Mouse (Mus musculus): ENCODE data around the gene Fam120b.
"Not testable (repeated sequence)": the region's sequence is repeated elsewhere in the genome, so short reads cannot be mapped to it uniquely, and the experiment has no call there.

Fam120b gene

DNA sequence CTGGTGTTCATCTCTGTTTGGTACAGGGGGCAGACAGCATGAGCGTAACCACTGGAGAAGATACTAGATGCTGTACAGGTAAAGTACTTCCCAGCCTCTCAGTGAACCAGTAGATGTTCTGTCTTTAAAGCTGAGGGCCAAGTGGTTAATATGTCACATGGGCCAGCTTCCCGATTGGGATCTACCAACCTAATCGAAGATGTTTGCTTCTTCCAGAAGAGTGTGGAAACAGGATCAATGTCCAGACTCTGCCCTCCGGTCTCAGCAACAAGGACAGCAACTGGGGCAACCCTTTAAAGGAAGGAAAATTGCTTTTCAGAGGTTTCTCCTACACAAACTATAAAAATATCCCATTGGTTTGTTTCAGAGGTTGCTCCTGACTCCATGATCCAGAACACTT is 35.5 kb downstream of the Fam120b start:
- DNase-seq (ENCODE audit: low spot score in 2 of 2): no peak

DNA sequence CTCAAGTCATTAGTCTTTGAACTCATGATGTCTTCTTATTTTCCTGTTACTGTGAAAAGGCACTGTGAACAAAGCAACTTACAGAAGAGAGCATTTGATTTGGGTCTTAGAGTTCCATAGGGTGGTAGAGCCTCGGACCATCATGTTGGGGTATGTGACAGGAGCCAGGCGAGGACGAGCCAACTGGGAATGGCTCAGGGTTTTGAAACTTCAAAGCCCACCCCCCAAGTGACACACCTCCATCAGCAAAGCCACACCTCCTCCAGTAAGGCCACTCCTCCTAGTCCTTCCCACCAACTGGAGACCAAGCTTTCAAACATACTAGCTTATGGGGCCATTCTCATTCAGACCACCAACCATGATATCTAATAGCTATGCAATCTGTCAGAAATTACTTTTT is 36.0 kb downstream of the Fam120b start:
- DNase-seq (ENCODE audit: low spot score in 2 of 2): no peak

DNA sequence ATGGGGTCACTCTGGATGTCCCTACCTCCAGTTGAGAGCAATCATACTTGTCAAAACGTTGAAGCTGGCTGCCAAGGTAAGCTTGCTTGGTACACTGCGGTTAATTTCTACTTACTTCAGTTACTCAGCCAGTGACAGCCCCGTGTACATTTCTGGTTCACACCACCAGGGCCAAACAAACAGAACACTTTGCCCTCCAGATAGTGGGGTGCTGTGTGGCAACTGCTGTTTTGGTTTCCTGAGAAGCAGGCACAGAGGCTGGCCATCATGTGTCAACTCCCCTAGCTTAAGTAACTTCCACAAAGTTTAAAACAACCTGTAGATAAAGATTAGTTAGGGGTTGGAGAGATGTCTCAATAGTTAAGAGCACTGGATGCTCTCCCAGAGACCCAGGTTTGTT is 38.7 kb downstream of the Fam120b start:
- DNase-seq (ENCODE audit: low spot score in 2 of 2): no peak

DNA sequence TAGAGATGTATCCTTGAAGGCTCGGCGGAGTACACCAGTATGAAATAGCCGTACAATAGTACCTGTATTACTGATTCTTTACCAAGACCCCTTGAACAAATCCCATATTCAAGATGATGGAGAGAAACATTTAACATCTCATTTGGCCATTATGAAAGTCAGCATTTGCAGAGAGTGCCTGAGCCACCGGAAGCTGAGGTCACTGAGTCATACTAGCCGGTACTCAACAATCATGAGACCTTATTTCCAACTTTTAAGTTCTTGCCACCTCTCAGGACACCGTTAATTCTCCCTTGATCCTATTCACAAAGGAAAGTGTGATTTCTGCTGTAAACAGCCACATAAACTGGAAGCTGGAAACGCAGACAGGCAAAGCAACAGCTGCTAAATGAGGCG is 44.1 kb downstream of the Fam120b start:
- DNase-seq (ENCODE audit: low spot score in 2 of 2): no peak

DNA sequence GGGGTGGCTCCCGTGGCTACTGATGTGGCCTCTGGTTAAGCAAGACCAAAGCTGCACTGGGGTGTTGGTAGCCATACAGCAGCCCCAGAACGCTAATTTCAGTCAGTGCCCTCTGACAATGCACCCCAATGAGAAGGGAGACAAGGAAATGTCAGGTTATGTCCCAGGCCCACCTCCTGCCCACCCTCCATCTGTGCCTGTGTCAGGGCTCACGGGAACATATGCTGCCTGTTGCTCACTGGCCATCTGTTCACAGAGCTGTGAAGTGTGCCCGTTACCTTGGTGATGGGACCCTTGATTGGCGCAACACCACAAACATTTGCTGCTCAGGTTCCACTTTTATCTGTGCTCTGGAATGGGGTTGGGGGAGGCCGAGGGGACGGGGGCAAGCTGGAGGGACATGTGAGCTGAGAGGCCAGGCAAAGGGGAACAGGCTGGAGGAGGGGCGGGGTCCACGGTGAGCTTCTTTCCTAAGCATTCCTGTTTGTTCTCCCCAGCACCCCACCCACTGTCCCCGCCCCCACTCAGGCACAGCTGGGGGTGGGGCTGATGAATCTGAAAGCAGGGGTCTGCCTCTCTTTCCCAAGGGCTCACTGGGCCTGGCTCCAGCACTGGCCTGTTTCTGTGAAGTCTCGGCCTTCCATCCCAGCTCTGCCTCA is 44.6 kb downstream of the Fam120b start:
- peak in 1 of 2 experiments; percentile 45 for DNase-seq (ENCODE audit: low spot score in 2 of 2)

DNA sequence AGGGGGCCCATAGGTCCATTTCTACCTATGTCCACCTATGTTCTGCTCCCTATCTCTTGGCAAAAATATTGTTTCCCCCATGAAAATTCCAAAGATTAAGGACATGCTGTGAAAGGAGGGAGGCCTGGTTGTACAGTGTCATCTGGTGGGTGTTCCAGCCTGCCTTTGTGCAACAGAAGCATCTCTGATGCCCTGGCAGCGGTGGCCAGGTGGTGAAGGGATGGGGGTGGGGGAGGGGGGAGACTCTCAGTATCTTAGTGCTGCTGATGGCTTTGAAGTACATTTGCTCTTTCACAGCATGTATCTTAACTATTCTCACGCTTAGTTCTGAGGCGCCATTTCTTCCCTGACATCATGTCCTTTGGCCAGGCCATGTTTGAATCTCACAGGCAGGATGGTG is 49.4 kb downstream of the Fam120b start:
- no peak for DNase-seq (ENCODE audit: low spot score in 2 of 2)

DNA sequence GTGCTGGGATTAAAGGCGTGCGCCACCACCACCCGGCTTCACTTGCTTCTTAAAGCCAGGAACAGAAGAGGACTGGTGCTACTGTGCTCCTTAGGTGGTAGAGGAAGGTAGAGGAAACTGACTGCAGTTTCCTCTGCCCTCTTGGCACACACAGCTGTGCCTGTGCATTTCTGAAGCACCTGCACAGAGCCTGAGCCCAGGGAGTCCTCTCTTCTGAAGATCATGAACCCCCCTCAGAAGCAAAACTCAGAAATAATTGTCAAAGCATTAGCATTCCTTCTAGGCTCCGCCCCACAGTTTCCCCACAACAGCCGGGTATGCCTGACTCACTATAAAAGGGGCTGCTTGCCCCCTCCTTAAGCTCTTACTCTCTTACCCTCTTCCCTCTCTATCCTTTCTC is 51.8 kb downstream of the Fam120b start:
- no peak for DNase-seq (ENCODE audit: low spot score in 2 of 2)

DNA sequence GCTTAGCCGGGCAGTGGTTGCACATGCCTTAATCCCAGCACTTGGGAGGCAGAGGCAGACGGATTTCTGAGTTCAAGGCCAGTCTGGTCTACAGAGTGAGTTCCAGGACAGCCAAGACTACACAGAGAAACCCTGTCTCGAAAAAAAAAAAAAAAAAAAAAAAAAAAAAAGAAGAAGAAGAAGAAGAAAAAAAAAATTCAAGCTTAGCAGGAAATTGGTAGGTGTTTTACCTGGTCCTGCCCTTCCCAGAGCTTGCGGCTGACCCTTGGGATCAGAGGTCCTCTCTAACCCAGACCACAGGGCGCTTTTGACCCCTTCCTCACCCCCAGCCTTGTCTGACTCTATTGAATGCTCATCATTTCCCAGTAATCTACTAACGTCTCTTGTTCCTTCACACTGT is 53.1 kb downstream of the Fam120b start:
- DNase-seq (ENCODE audit: low spot score in 2 of 2): not testable (repeated sequence)

DNA sequence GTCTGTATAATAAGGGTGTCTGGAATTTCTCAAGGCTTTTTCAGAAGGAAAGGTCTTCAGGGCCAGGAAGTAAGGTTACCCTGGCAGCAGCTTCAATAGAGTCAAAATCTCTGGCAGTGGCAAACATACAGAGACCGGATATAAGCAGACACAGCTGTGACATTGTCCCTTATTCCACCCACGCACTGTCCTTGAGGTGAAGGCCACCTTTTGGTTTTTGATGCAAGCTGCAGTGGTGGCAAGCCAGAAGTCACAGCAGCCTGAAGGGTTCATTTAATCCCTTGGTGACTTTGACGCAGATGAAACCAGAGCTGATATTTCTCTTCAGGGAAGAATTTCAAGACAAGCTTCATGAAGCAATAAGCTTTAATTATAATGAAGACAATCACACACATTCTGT is 53.6 kb downstream of the Fam120b start:
- no peak for DNase-seq (ENCODE audit: low spot score in 2 of 2)

DNA sequence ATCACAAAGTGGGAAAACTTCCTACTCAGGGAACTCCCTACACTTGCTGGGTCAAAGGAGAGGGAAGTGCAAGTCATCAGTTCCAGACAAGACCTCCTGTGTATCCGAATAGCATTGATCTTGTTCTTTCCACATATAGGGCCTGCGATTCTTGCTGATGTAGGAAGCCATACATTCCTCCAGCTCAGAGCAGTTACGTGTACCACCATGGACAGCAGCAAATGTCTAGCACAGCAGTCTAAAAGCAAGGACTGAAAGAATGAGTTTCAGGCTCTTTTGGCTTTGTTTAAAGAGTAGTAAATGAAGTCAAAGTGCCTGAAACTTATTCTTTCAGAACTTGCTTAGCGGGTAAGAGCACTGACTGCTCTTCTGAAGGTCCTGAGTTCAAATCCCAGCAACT is 59.2 kb downstream of the Fam120b start:
- no peak for DNase-seq (ENCODE audit: low spot score in 2 of 2)

DNA sequence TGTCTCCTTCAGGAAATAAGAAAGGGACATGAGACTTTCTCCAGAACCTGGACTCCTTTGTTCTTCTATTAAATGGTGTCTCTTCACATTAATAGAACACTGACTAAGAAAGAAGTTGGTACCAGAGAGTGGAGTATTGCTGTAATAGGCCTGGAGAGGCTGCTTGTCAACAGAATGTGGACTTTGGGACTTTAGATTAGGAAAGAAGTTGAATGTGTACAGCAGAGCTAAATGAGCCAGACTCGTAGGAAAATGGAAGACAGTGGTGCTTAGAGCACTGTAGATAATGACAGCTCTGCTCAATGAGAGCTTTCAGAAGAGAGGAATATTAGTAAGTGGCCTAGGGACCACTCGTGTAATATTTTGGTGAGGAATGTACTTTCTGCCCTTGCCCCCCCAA is 60.6 kb downstream of the Fam120b start:
- no peak for DNase-seq (ENCODE audit: low spot score in 2 of 2)

DNA sequence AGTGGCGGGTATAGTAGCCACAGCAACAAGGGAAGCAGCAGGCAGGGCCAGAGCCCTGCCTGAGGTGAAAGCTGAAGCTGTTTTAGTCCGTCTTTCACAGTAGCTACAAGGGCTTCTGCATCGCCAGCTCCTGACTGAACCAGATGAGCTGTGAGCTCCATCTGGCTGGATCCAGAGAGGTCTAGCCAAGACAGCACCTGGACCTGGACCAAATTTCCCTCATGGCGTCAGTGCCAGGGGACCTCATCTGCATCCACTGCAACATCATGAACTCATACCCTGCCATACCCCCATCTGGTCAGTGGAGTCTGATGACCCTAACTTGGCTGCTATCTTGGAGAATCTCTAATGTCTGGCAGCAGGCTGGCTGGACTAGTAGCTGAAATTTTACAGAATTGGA is 63.8 kb downstream of the Fam120b start:
- no peak for DNase-seq (ENCODE audit: low spot score in 2 of 2)

DNA sequence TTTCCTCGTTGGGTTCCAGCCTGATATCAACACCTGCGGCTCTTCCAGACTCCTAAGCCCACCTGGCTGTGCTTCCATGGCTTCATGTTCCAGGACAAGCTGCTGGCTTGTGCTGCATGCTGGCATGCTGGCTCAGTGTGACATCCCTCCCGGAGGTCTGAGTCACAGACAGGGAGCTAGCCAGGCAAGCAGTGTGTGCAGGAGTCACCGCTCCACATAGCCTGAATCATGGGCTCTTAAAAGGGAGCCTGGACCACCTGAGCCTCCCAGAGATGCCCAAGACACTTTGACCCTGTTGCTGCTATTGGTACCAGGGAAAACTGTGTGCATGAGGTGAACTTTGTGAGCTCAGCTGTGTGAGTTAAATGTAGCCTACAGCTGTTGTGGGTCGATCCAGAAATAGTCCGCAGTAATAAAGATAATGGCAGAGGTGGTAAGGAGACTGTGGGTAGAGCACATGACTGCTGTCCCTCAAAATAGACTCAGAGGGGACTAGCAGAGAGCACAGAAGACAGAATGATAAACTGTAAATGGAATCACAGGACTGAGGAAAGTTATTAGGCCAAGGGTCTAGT is 66.0 kb downstream of the Fam120b start:
- DNase-seq (ENCODE audit: low spot score in 2 of 2): no peak

DNA sequence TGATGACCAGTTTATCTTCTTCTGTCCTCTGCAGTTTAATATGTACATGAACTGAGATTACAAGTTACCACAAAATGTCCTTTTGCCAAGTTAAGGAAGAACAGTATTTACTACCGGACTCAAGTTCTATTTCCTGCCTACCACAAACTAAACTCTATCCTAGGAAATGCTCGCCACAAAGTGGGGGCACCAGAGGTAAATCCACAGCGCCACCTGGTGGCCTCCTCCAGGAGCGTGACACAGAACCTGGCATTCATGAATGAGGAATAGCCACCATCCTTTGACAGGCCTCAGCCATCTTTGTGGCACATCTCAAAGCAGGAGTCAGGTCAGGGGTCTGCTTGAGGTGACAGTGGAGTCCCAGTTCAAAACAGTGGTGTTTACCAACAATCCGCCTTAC is 71.7 kb downstream of the Fam120b start:
- peak; percentile 66 to 69 for DNase-seq (ENCODE audit: low spot score in 2 of 2)

DNA sequence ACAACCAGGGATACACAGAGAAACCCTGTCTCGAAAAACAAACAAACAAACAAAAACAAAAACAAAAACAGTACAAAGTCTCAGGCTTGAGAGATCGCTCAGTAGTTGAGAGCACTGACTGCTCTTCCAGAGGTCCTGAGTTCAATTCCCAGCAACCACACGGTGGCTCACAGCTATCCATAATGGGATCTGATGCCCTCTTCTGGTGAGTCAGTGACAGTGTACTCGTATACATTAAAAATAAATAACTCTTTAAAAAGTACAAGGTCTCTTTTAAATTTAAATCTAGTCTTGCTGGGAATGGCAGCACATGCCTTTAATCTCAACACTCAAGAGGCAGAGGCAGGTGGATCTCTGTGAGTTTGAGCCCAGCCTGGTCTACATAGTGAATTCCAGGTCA is 76.7 kb downstream of the Fam120b start:
- DNase-seq (ENCODE audit: low spot score in 2 of 2): no peak

Data from right cerebral cortex, adult 2 months (tissue).